Mouse (Mus musculus) midbrain, embryonic 11.5 days (tissue): ENCODE data around the gene Tex22. TPM values are rescaled to one million over a fixed set of nuclear protein-coding genes. Genes with fewer than 3 reads are reported as not detected.

ENCODE experiments used
- ATAC-seq: fragments of 200-750 bp; cut with Nextera tagmentation; 2 replicates; pipeline ENCODE4 v1.8.0; 2017; ENCODE audit warnings: moderate TSS enrichment, moderate library complexity; ENCODE audit not compliant: low FRiP score
- DNase-seq: peaks from one replicate; pipeline ENCODE4 v3.0.0; 2015; ENCODE audit warnings: low spot score; ENCODE audit errors: missing footprints
- H3K27ac ChIP-seq: fragments of 300-500 bp; sonication (generic); 2 replicates; pipeline ENCODE4 v1.5.1; 2014; ENCODE audit warnings: low read depth, low read length
- H3K27me3 ChIP-seq: fragments of 300-500 bp; sonication (generic); 2 replicates; pipeline ENCODE4 v1.6.1; 2014; ENCODE audit warnings: mild to moderate bottlenecking, low read length, moderate library complexity, mixed read lengths; ENCODE audit not compliant: control insufficient read depth, insufficient read depth
- H3K36me3 ChIP-seq: fragments of 300-500 bp; sonication (generic); 2 replicates; pipeline ENCODE4 v1.6.1; 2014; ENCODE audit warnings: mild to moderate bottlenecking, low read length, moderate library complexity, mixed read lengths; ENCODE audit not compliant: control insufficient read depth, insufficient read depth
- H3K4me1 ChIP-seq: fragments of 300-500 bp; sonication (generic); 2 replicates; pipeline ENCODE4 v1.6.1; 2014; ENCODE audit warnings: low read length; ENCODE audit not compliant: control insufficient read depth, insufficient read depth
- H3K4me2 ChIP-seq: fragments of 300-500 bp; sonication (generic); 2 replicates; pipeline ENCODE4 v1.6.1; 2014; ENCODE audit warnings: mild to moderate bottlenecking, moderate library complexity
- H3K4me3 ChIP-seq: fragments of 300-500 bp; sonication (generic); 2 replicates; pipeline ENCODE4 v1.5.1; 2014; ENCODE audit warnings: low read depth, low read length
- H3K9ac ChIP-seq: fragments of 300-500 bp; sonication (generic); 2 replicates; pipeline ENCODE4 v1.6.1; 2014; ENCODE audit warnings: low read length
- H3K9me3 ChIP-seq: fragments of 300-500 bp; sonication (generic); 2 replicates; pipeline ENCODE4 v1.6.1; 2016; ENCODE audit warnings: low read length; ENCODE audit not compliant: control insufficient read depth
- WGBS: fragments of 180-500 bp; shearing (Covaris S2); extraction: QIAGEN DNeasy Blood & Tissue Kit; methylation state at CpG from one replicate; pipeline ENCODE4 v1.1.7; 2014; 5-methylcytosine and 5-hydroxymethylcytosine counted together
- polyA plus RNA-seq: library from polyadenylated mRNA; unstranded; fragments of >200 nt; fragmentation: Nextera tagmentation; extraction: Ambion mirVana; gene quantifications from 2 replicates; pipeline ENCODE4 v1.2.1, GENCODE M21; 2014

The Tex22 gene
- polyA plus RNA-seq, 1 experiment from 2014 or later = not detected

DNA sequence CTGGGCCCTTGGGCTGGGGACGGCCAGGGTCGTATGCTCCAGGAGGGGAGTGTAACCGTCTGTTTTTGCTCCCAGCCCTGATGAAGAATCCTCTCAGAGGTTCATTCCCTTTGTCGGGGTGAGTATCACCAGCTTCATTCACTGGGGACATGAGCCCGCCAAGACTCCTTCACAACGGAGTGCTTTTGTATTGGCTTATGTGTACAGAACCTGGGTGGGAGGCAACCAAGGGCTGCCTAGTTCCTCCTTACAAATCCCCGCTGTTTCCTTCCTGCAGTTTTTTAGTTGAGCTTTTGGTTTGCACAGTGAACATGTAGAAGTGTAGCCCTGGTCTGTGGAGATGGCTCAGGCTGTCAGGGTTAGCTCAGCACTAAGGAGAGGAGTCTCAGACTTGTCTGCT, 6.3 kb upstream of the Tex22 start:
- H3K27me3 ChIP-seq = no peaks in the 10 kb centered on the region
- H3K9me3 ChIP-seq = no peaks in the 10 kb centered on the region
- DNase-seq = no peak
- H3K4me1 ChIP-seq = no peaks in the 10 kb centered on the region
- ATAC-seq = no peak
- 89% methylated on average over 7 of the region's 7 CpGs for WGBS
- H3K36me3 ChIP-seq = peaks cover 12% of the 10 kb centered on the region
- H3K4me3 ChIP-seq = no peak overlapping the region
- no peak overlapping the region for H3K9ac ChIP-seq
- H3K4me2 ChIP-seq = no peak overlapping the region
- no peak overlapping the region for H3K27ac ChIP-seq

- no peaks in the 10 kb centered on the region for H3K9me3 ChIP-seq
- no peaks in the 10 kb centered on the region for H3K27me3 ChIP-seq
- 97% methylated on average over 6 of the region's 6 CpGs for WGBS
- H3K4me1 ChIP-seq = peaks cover 7% of the 10 kb centered on the region
- no peak overlapping the region for H3K4me3 ChIP-seq
- no peak overlapping the region for H3K4me2 ChIP-seq
- peaks cover 10% of the 10 kb centered on the region for H3K36me3 ChIP-seq
- no peak overlapping the region for H3K9ac ChIP-seq
- no peak overlapping the region for H3K27ac ChIP-seq
- DNase-seq (no peak), ATAC-seq (no peak)
These were observed 4.9 kb upstream of the Tex22 start for GRCm38 (mm10) chr12:113069389-113069788.

- no peak overlapping the region for H3K4me3 ChIP-seq
- 93% methylated on average over 6 of the region's 6 CpGs for WGBS
- no peak overlapping the region for H3K4me2 ChIP-seq
- DNase-seq = no peak
- H3K9me3 ChIP-seq = no peaks in the 10 kb centered on the region
- H3K4me1 ChIP-seq = peaks cover 17% of the 10 kb centered on the region
- H3K27ac ChIP-seq = no peak overlapping the region
- H3K27me3 ChIP-seq = no peaks in the 10 kb centered on the region
- H3K36me3 ChIP-seq = peaks cover 10% of the 10 kb centered on the region
- no peak for ATAC-seq
- no peak overlapping the region for H3K9ac ChIP-seq
These were observed 3.0 kb upstream of the Tex22 start for GRCm38 (mm10) chr12:113071321-113071720.

DNA sequence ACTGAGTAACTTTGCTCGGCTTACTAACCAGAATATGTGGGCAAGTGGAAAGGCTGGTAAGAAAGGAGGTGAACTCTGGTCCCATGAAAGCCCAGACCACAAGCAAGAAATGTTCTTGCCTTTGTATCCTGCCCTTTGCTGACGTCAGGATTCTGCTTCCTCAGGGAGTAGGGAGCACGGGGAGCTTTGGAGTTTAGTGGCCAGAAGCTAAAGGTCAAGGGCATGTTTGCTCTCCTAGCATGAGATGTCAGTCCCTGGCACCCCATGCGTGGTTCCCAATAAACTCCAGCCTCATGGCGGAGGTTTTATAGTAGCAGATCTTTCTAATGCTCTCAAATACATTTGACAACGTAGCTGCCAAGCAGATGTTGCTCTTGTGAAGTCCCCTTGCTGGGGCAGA, 2.5 kb upstream of the Tex22 start:
- ATAC-seq (no peak), DNase-seq (no peak)
- no peaks in the 10 kb centered on the region for H3K27me3 ChIP-seq
- no peaks in the 10 kb centered on the region for H3K9me3 ChIP-seq
- no peak overlapping the region for H3K4me3 ChIP-seq
- WGBS = 85% methylated on average over 6 of the region's 6 CpGs
- H3K9ac ChIP-seq = no peak overlapping the region
- peaks cover 17% of the 10 kb centered on the region for H3K4me1 ChIP-seq
- H3K27ac ChIP-seq = no peak overlapping the region
- peaks cover 10% of the 10 kb centered on the region for H3K36me3 ChIP-seq
- no peak overlapping the region for H3K4me2 ChIP-seq

GRCm38 (mm10) chr12:113073420-113074328, 628 bp upstream of the Tex22 start:
- Histone ChIP-seq H3K4me2 (peak overlapping the region; percentile 81), H3K9me3 (no peaks in the 10 kb centered on the region), H3K9ac (peak overlapping the region; percentile 71), H3K27ac (peak overlapping the region; percentile 51; the same call in 1 of the 2 replicates), H3K4me3 (peak overlapping the region; percentile 38), H3K4me1 (peaks cover 17% of the 10 kb centered on the region), H3K27me3 (no peaks in the 10 kb centered on the region), H3K36me3 (peaks cover 10% of the 10 kb centered on the region)
- peak; percentile 43; the same call in 1 of the 2 replicates for ATAC-seq
- WGBS = 12% methylated on average over 15 of the region's 15 CpGs
- peak; percentile 88 for DNase-seq

- Histone ChIP-seq H3K9me3 (no peaks in the 10 kb centered on the region), H3K9ac (peak overlapping the region; percentile 71), H3K36me3 (peaks cover 5% of the 10 kb centered on the region), H3K4me3 (peak overlapping the region; percentile 38), H3K4me1 (peaks cover 17% of the 10 kb centered on the region), H3K27me3 (no peaks in the 10 kb centered on the region), H3K4me2 (peak overlapping the region; percentile 81), H3K27ac (no peak overlapping the region; the same call in 1 of the 2 replicates)
- WGBS = 4% methylated on average over 10 of the region's 10 CpGs
- ATAC-seq (peak; percentile 83), DNase-seq (peak; percentile 98)
These were observed 757 bp downstream of the Tex22 start for GRCm38 (mm10) chr12:113075063-113075454.

DNA sequence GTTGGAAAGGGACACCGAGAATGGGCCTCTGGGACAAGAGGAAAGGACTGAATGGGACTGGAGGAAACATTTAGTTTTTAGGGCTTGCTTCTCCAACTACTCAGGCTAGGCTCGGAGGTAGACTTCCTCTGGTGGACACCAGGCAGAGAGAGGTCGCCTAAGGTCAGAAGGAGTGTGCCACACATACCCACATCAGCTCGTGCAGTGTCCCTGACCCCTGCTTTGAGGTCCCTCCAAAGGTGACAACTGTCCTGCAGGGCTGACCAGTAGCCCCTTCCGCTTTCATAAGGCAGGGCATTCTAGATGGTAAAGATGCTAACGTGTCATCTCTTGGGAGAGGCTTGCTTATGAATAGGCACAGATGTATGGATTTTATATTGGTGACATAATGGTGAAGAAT, 1.2 kb downstream of the Tex22 start:
- H3K4me1 ChIP-seq = peaks cover 17% of the 10 kb centered on the region
- no peak overlapping the region for H3K27ac ChIP-seq
- H3K4me3 ChIP-seq = no peak overlapping the region
- 57% methylated on average over 6 of the region's 6 CpGs for WGBS
- peak overlapping the region; percentile 47 for H3K9ac ChIP-seq
- no peaks in the 10 kb centered on the region for H3K9me3 ChIP-seq
- no peaks in the 10 kb centered on the region for H3K27me3 ChIP-seq
- peak overlapping the region; percentile 81; the same call in 1 of the 2 replicates for H3K4me2 ChIP-seq
- peaks cover 3% of the 10 kb centered on the region; the same call in 1 of the 2 replicates for H3K36me3 ChIP-seq
- DNase-seq = no peak
- peak; percentile 22 for ATAC-seq

DNA sequence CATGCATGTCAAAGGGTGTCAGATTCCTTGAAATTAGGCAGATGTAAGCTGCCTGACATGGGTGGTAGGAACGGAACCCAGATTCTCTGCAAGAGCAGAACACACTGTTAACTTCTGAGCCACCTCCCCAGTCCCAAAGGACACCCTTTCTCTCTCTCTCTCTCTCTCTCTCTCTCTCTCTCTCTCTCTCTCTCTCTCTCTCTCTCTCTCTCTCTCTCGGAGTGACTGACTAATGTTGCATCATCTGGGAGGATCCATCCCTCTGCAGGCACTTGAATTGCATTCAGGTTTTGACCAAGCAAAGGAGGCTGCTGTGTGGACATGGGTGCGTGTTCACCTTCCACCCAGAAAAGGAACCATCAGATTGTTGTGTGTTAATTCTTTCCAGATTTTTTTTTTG, 13.0 kb downstream of the Tex22 start:
- DNase-seq (no peak), ATAC-seq (no peak)
- Histone ChIP-seq H3K36me3 (no peaks in the 10 kb centered on the region), H3K9ac (no peak overlapping the region), H3K4me3 (no peak overlapping the region), H3K4me1 (no peaks in the 10 kb centered on the region), H3K4me2 (no peak overlapping the region), H3K9me3 (no peaks in the 10 kb centered on the region), H3K27me3 (no peaks in the 10 kb centered on the region), H3K27ac (no peak overlapping the region)
- WGBS = 76% methylated on average over 3 of the region's 3 CpGs

DNA sequence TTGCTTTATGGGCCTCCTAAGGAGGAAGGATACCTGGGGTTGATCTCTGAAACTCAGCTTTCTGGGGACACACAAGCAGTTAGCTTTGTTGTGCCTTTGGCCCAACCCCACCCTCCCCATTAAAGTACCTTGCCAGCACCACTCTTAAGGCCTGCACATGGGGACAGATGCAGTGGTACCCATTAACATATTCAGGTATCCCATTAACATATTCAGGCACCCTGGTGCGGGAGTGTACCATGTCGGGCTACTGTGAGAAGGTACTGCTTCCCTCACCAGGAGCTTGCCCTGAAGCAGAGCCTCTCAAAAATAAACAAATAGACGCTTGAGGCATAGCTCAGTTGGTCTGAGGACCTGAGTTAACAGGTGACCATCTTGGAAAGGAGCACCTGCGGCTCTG, 13.7 kb downstream of the Tex22 start:
- H3K9me3 ChIP-seq = no peaks in the 10 kb centered on the region
- DNase-seq (no peak), ATAC-seq (no peak)
- no peaks in the 10 kb centered on the region for H3K27me3 ChIP-seq
- no peaks in the 10 kb centered on the region for H3K36me3 ChIP-seq
- no peak overlapping the region for H3K4me2 ChIP-seq
- no peak overlapping the region for H3K27ac ChIP-seq
- H3K4me3 ChIP-seq = no peak overlapping the region
- no peaks in the 10 kb centered on the region for H3K4me1 ChIP-seq
- no peak overlapping the region for H3K9ac ChIP-seq
- WGBS = 42% methylated on average over 4 of the region's 4 CpGs
